Mouse (Mus musculus): Measurements from ENCODE around the gene Cacnb4. TPM values are rescaled to one million over a fixed set of nuclear protein-coding genes. Genes with fewer than 3 reads are reported as not detected.

Cacnb4 gene
- total and polyA plus RNA-seq, 3 experiments: not detected

GRCm38 (mm10) chr2:52421197-52421596 is 255.4 kb downstream of the Cacnb4 start:
- DNase-seq (ENCODE audit: low read depth, low spot score): no peak
- Histone ChIP-seq H3K4me3 (ENCODE audit: control insufficient read depth in 1 of 2, insufficient read depth in 1 of 2, low read depth in 2 of 2, low read length in 2 of 2) (no peak overlapping the region), H3K27me3 (ENCODE audit: control insufficient read depth in 1 of 2, insufficient read depth in 2 of 2, low read length in 2 of 2) (0 out of 4 replicates have a peak, but pooled peaks cover 0 to under 1% of the 10 kb centered on the region in 2 experiments), H3K4me1 (ENCODE audit: control insufficient read depth in 1 of 2, insufficient read depth in 2 of 2, low read length in 2 of 2) (peaks cover 0 to 8% of the 10 kb centered on the region in 2 experiments; a peak in 3 of 4 replicates), H3K9me3 (replicated peaks; ENCODE audit: insufficient read depth, low read length) (no peaks in the 10 kb centered on the region), H3K9ac (ENCODE audit: control insufficient read depth, low read depth, low read length, poor library complexity, severe bottlenecking) (no peak overlapping the region), H3K79me2 (ENCODE audit: control insufficient read depth, insufficient read depth, low read length, poor library complexity) (peaks cover 66% of the 10 kb centered on the region), H3K36me3 (ENCODE audit: control insufficient read depth in 1 of 2, insufficient read depth in 2 of 2, low read length in 2 of 2) (peaks cover 0 to 9% of the 10 kb centered on the region in 2 experiments; a peak in 2 of 4 replicates), H3K27ac (ENCODE audit: control insufficient read depth, low read depth, low read length) (no peak overlapping the region)
- no peak for TF ChIP-seq NRF1 (IDR thresholded peaks at IDR 0.05; ENCODE audit: insufficient read depth, low read depth, low read length, poor library complexity, severe bottlenecking)
- no peak for TF ChIP-seq POLR2A (IDR thresholded peaks at IDR 0.05; ENCODE audit: control insufficient read depth in 1 of 2, insufficient read depth in 1 of 2, low read depth in 1 of 2, low read length in 2 of 2, poor library complexity in 1 of 2)
- no peak for TF ChIP-seq NELFE (IDR thresholded peaks at IDR 0.05; ENCODE audit: low read depth, low read length)

- peaks cover 0 to 8% of the 10 kb centered on the region in 2 experiments; a peak in 3 of 4 replicates for H3K4me1 ChIP-seq (ENCODE audit: control insufficient read depth in 1 of 2, insufficient read depth in 2 of 2, low read length in 2 of 2)
Measured at GRCm38 (mm10) chr2:52420001-52420710, 256.5 kb downstream of the Cacnb4 start.

GRCm38 (mm10) chr2:52419295-52419694 is 257.3 kb downstream of the Cacnb4 start:
- H3K4me3 ChIP-seq (ENCODE audit: control insufficient read depth in 1 of 2, insufficient read depth in 1 of 2, low read depth in 2 of 2, low read length in 2 of 2): no peak overlapping the region
- no peak for DNase-seq (ENCODE audit: low read depth, low spot score)
- H3K27me3 ChIP-seq (ENCODE audit: control insufficient read depth in 1 of 2, insufficient read depth in 2 of 2, low read length in 2 of 2): no peaks in the 10 kb centered on the region
- H3K9me3 ChIP-seq (replicated peaks; ENCODE audit: insufficient read depth, low read length): no peaks in the 10 kb centered on the region
- TF ChIP-seq EP300 (IDR thresholded peaks at IDR 0.05; ENCODE audit: low read depth in 1 of 2, low read length in 2 of 2): no peak
- TF ChIP-seq MAX (IDR thresholded peaks at IDR 0.05; ENCODE audit: low read length): no peak
- no peak for TF ChIP-seq CTCF (IDR thresholded peaks at IDR 0.05 in 2 of 3, conservative IDR thresholded peaks at IDR 0.05 in 1 of 3; ENCODE audit: control insufficient read depth in 1 of 3, insufficient read depth in 1 of 3, low read depth in 2 of 3, low read length in 3 of 3, poor library complexity in 1 of 3, severe bottlenecking in 1 of 3)
- TF ChIP-seq ZC3H11A (IDR thresholded peaks at IDR 0.05; ENCODE audit: low read depth, low read length): no peak
- TF ChIP-seq GABPA (IDR thresholded peaks at IDR 0.05; ENCODE audit: low read depth, low read length): no peak
- H3K36me3 ChIP-seq (ENCODE audit: control insufficient read depth in 1 of 2, insufficient read depth in 2 of 2, low read length in 2 of 2): peaks cover 5 to 9% of the 10 kb centered on the region in 2 experiments; a peak in 3 of 4 replicates
- H3K79me2 ChIP-seq (ENCODE audit: control insufficient read depth, insufficient read depth, low read length, poor library complexity): peaks cover 63% of the 10 kb centered on the region
- H3K4me1 ChIP-seq (ENCODE audit: control insufficient read depth in 1 of 2, insufficient read depth in 2 of 2, low read length in 2 of 2): peaks cover 0 to 8% of the 10 kb centered on the region in 2 experiments; a peak in 3 of 4 replicates
- no peak overlapping the region for H3K27ac ChIP-seq (ENCODE audit: control insufficient read depth, low read depth, low read length)
- no peak overlapping the region for H3K9ac ChIP-seq (ENCODE audit: control insufficient read depth, low read depth, low read length, poor library complexity, severe bottlenecking)

More at GRCm38 (mm10) chr2:52420001-52420710, 256.5 kb downstream of the Cacnb4 start:
- no peaks in the 10 kb centered on the region for H3K27me3 ChIP-seq (ENCODE audit: control insufficient read depth in 1 of 2, insufficient read depth in 2 of 2, low read length in 2 of 2)
- no peak overlapping the region for H3K4me3 ChIP-seq (ENCODE audit: control insufficient read depth in 1 of 2, insufficient read depth in 1 of 2, low read depth in 2 of 2, low read length in 2 of 2)
- peaks cover 5 to 9% of the 10 kb centered on the region in 2 experiments; a peak in 3 of 4 replicates for H3K36me3 ChIP-seq (ENCODE audit: control insufficient read depth in 1 of 2, insufficient read depth in 2 of 2, low read length in 2 of 2)
- no peaks in the 10 kb centered on the region for H3K9me3 ChIP-seq (replicated peaks; ENCODE audit: insufficient read depth, low read length)
- no peak for DNase-seq (ENCODE audit: low read depth, low spot score)
- no peak overlapping the region for H3K9ac ChIP-seq (ENCODE audit: control insufficient read depth, low read depth, low read length, poor library complexity, severe bottlenecking)
- TF ChIP-seq HCFC1 (IDR thresholded peaks at IDR 0.05; ENCODE audit: low read depth, low read length) (no peak), ZC3H11A (IDR thresholded peaks at IDR 0.05; ENCODE audit: low read depth, low read length) (no peak), E2F4 (IDR thresholded peaks at IDR 0.05; ENCODE audit: borderline replicate concordance, low read depth, low read length) (no peak), JUND (IDR thresholded peaks at IDR 0.05; ENCODE audit: low read depth, low read length) (no peak), MEF2A (IDR thresholded peaks at IDR 0.05; ENCODE audit: extremely low read depth, insufficient replicate concordance, low read depth, low read length, poor library complexity, severe bottlenecking) (no peak), NELFE (IDR thresholded peaks at IDR 0.05; ENCODE audit: low read depth, low read length) (no peak), USF1 (IDR thresholded peaks at IDR 0.05; ENCODE audit: low read depth, low read length) (no peak), KAT2A (conservative IDR thresholded peaks at IDR 0.05; ENCODE audit: low read depth, low read length) (no peak), POLR2AphosphoS2 (IDR thresholded peaks at IDR 0.05; ENCODE audit: low read length) (no peak), POLR2A (IDR thresholded peaks at IDR 0.05; ENCODE audit: control insufficient read depth in 1 of 2, insufficient read depth in 1 of 2, low read depth in 1 of 2, low read length in 2 of 2, poor library complexity in 1 of 2) (no peak), ELF1 (IDR thresholded peaks at IDR 0.05; ENCODE audit: low read depth, low read length) (no peak), BHLHE40 (IDR thresholded peaks at IDR 0.05; ENCODE audit: borderline replicate concordance, low read depth, low read length) (no peak), RAD21 (IDR thresholded peaks at IDR 0.05; ENCODE audit: low read depth, low read length) (no peak)
- H3K79me2 ChIP-seq (ENCODE audit: control insufficient read depth, insufficient read depth, low read length, poor library complexity): peaks cover 66% of the 10 kb centered on the region
- H3K27ac ChIP-seq (ENCODE audit: control insufficient read depth, low read depth, low read length): no peak overlapping the region

Measured in MEL (cell line).